Mouse (Mus musculus) thymus, postnatal 0 days (tissue): ENCODE measurements around the gene Vcan. TPM values are rescaled to one million over a fixed set of nuclear protein-coding genes. Genes with fewer than 3 reads are reported as not detected.

Experiments
- DNase-seq: peaks from one replicate; pipeline ENCODE4 v3.0.0-alpha.2; 2015; ENCODE audit warnings: low spot score
- polyA plus RNA-seq: library from polyadenylated mRNA; unstranded; fragments of >200 nt; fragmentation: Nextera tagmentation; extraction: Ambion mirVana; gene quantifications from 2 replicates; pipeline ENCODE4 v1.2.1, GENCODE M21; 2015

Vcan gene
- polyA plus RNA-seq, 1 experiment from 2014 or later = 1.9 TPM

- DNase-seq = no peak
These were observed 15.8 kb downstream of the Vcan start for GRCm38 (mm10) chr13:89726492-89726891.

GRCm38 (mm10) chr13:89720497-89720896 is 21.8 kb downstream of the Vcan start:
- no peak for DNase-seq

GRCm38 (mm10) chr13:89709497-89710201 is 32.7 kb downstream of the Vcan start:
- DNase-seq = no peak

GRCm38 (mm10) chr13:89708151-89708927 is 34.0 kb downstream of the Vcan start:
- DNase-seq = no peak

GRCm38 (mm10) chr13:89702395-89702794 is 39.9 kb downstream of the Vcan start:
- no peak for DNase-seq

GRCm38 (mm10) chr13:89699998-89700555 is 42.2 kb downstream of the Vcan start:
- DNase-seq = no peak

GRCm38 (mm10) chr13:89692597-89692996 is 49.7 kb downstream of the Vcan start:
- DNase-seq = no peak

- no peak for DNase-seq
These were observed 58.8 kb downstream of the Vcan start for GRCm38 (mm10) chr13:89683490-89683889.

GRCm38 (mm10) chr13:89682254-89682653 is 60.1 kb downstream of the Vcan start:
- DNase-seq = no peak

- DNase-seq = no peak
These were observed 62.6 kb downstream of the Vcan start for GRCm38 (mm10) chr13:89679756-89680155.

- DNase-seq = no peak
These were observed 71.8 kb downstream of the Vcan start for GRCm38 (mm10) chr13:89670505-89670904.

GRCm38 (mm10) chr13:89668981-89669880 is 73.1 kb downstream of the Vcan start:
- no peak for DNase-seq

GRCm38 (mm10) chr13:89668069-89668468 is 74.2 kb downstream of the Vcan start:
- peak; percentile 46 for DNase-seq

- DNase-seq = no peak
These were observed 80.6 kb downstream of the Vcan start for GRCm38 (mm10) chr13:89661688-89662087.

- DNase-seq = no peak
These were observed 85.3 kb downstream of the Vcan start for GRCm38 (mm10) chr13:89657046-89657445.

GRCm38 (mm10) chr13:89653279-89653678 is 89.0 kb downstream of the Vcan start:
- no peak for DNase-seq

- DNase-seq = no peak
These were observed 89.5 kb downstream of the Vcan start for GRCm38 (mm10) chr13:89652773-89653172.

- no peak for DNase-seq
These were observed 96.7 kb downstream of the Vcan start for GRCm38 (mm10) chr13:89645589-89645988.

- no peak for DNase-seq
These were observed 105.3 kb downstream of the Vcan start for GRCm38 (mm10) chr13:89637012-89637411.

GRCm38 (mm10) chr13:89634137-89634683 is 108.1 kb downstream of the Vcan start:
- DNase-seq = peak; percentile 50

GRCm38 (mm10) chr13:89619064-89619463 is 123.2 kb downstream of the Vcan start:
- no peak for DNase-seq
